Mouse (Mus musculus) kidney, adult 2 months (tissue): ENCODE data around the gene Specc1.

ENCODE experiments used
- CTCF ChIP-seq: fragments of 200-500 bp; conservative IDR thresholded peaks from 2 replicates; pipeline ENCODE4 v1.5.1; 2011; ENCODE audit warnings: low read depth, mild to moderate bottlenecking, control low read depth, low read length, moderate library complexity, mixed read lengths; ENCODE audit not compliant: insufficient read depth, insufficient read length
- POLR2A ChIP-seq: fragments of 200-500 bp; IDR thresholded peaks from one replicate; pipeline ENCODE4 v1.6.1; 2011; ENCODE audit warnings: low read depth, low read length, control low read depth

- TF ChIP-seq POLR2A, result no peak
- TF ChIP-seq CTCF, result no peak
Measured at GRCm38 (mm10) chr11:62000099-62000498, 43.5 kb downstream of the Specc1 start.
